Mouse (Mus musculus): Measurements from ENCODE around the gene Cox8a. TPM values are rescaled to one million over a fixed set of nuclear protein-coding genes. Genes with fewer than 3 reads are reported as not detected.
A peak's percentile ranks its signal among the peaks of the same experiment; 100 is the strongest.

Cox8a gene
- polyA plus RNA-seq, 1 experiment from 2014 or later: 884 TPM

DNA sequence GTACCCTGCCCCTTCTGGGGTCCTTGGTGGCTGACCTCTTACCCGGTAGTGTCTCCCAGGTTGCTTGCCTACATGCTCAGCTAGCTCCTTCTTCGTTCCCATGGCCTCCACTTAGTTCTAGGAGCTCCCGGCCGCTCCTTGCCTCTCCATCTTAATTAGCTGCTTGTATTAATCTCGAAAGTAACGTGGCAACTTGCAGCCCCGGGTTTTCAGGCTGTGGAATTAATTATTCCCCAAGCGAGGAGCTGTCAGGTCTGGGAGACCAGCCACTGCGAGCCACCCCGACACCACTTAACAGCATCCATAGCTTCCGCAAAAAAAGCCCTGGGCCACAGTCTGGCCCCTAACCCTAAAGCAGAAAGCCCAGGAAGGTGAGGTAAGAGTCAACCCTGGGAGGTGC, 34.0 kb downstream of the Cox8a start:
- ATAC-seq: no peak
- Histone ChIP-seq H3K36me3 (ENCODE audit: control insufficient read depth, insufficient read depth, low read length) (no peaks in the 10 kb centered on the region), H3K4me3 (ENCODE audit: low read depth, low read length) (no peak overlapping the region), H3K4me1 (ENCODE audit: control insufficient read depth, insufficient read depth, low read length) (peaks cover 18% of the 10 kb centered on the region), H3K9me3 (replicated peaks; ENCODE audit: control insufficient read depth, low read length, poor library complexity, severe bottlenecking) (no peaks in the 10 kb centered on the region), H3K9ac (ENCODE audit: low read depth, low read length) (no peak overlapping the region), H3K27me3 (ENCODE audit: control insufficient read depth, insufficient read depth, low read depth, low read length) (peaks cover 2% of the 10 kb centered on the region; the same call in 1 of the 2 replicates), H3K27ac (ENCODE audit: low read length) (no peak overlapping the region), H3K4me2 (ENCODE audit: low read length) (no peak overlapping the region)
- WGBS: 34% methylated on average over 11 of the region's 11 CpGs

DNA sequence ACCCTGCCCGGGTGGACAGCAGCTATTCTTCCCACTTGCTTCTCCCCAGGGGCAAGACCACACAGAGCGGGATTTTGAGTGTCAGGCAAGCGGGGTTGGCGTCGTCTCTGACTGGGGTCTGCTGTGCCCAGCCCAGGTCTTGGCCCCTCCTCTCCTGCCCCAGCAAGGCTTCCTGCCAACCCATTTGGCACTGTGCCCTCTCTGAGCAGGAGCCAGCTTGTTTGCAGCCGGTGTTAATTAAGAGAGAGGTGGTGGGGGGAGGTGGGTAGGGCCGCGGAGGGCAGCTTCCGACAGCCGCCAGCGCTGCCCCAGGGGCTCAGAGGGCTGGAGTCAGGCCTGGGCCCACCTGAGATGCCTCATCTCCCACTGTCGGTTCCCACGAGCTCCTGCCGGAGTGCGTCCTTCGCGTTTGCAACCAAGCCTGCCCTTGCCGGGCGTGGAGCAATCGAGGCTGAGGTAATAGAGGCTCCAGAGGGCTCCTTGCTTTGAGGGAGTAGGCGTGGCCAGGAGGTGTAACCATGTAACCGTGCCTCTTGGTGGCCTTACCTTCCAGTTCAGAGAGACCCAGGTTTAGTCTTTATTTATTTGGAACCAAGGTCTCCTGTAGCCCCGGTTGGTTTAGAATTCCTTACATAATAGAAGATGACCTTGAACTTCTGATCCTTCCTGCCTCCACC, 35.0 kb downstream of the Cox8a start:
- Histone ChIP-seq H3K36me3 (ENCODE audit: control insufficient read depth, insufficient read depth, low read length) (no peaks in the 10 kb centered on the region), H3K27ac (ENCODE audit: low read length) (no peak overlapping the region), H3K27me3 (ENCODE audit: control insufficient read depth, insufficient read depth, low read depth, low read length) (peaks cover 2% of the 10 kb centered on the region; the same call in 1 of the 2 replicates), H3K4me1 (ENCODE audit: control insufficient read depth, insufficient read depth, low read length) (peaks cover 18% of the 10 kb centered on the region), H3K9me3 (replicated peaks; ENCODE audit: control insufficient read depth, low read length, poor library complexity, severe bottlenecking) (no peaks in the 10 kb centered on the region), H3K4me2 (ENCODE audit: low read length) (peak overlapping the region; percentile 20; the same call in 1 of the 2 replicates), H3K9ac (ENCODE audit: low read depth, low read length) (no peak overlapping the region), H3K4me3 (ENCODE audit: low read depth, low read length) (no peak overlapping the region)
- WGBS: 7% methylated on average over 23 of the region's 23 CpGs
- peak; percentile 67 for ATAC-seq

DNA sequence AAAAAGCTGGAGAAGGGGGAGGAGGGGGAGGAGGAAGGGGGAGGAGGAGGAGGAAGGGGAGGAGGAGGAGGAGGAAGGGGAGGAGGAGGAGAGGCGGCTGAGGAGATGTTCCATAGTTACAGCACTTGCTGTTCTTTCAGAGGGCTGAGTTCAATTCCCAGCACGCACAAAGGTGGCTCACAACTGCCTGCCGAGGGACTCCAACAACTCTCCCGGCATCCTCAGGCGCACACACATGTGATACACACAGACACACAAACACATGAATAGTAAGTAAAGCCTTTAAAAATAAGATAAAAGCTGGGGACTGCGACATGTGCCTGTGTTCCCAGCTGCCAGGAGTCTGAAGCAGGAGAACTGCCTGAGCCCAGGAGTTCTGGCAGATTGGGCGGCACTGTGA, 35.9 kb downstream of the Cox8a start:
- ATAC-seq: no peak
- Histone ChIP-seq H3K4me1 (ENCODE audit: control insufficient read depth, insufficient read depth, low read length) (peaks cover 18% of the 10 kb centered on the region), H3K9ac (ENCODE audit: low read depth, low read length) (no peak overlapping the region), H3K27ac (ENCODE audit: low read length) (no peak overlapping the region), H3K27me3 (ENCODE audit: control insufficient read depth, insufficient read depth, low read depth, low read length) (peaks cover 2% of the 10 kb centered on the region; the same call in 1 of the 2 replicates), H3K36me3 (ENCODE audit: control insufficient read depth, insufficient read depth, low read length) (no peaks in the 10 kb centered on the region), H3K9me3 (replicated peaks; ENCODE audit: control insufficient read depth, low read length, poor library complexity, severe bottlenecking) (no peaks in the 10 kb centered on the region), H3K4me3 (ENCODE audit: low read depth, low read length) (no peak overlapping the region), H3K4me2 (ENCODE audit: low read length) (no peak overlapping the region)
- 57% methylated on average over 7 of the region's 7 CpGs for WGBS

DNA sequence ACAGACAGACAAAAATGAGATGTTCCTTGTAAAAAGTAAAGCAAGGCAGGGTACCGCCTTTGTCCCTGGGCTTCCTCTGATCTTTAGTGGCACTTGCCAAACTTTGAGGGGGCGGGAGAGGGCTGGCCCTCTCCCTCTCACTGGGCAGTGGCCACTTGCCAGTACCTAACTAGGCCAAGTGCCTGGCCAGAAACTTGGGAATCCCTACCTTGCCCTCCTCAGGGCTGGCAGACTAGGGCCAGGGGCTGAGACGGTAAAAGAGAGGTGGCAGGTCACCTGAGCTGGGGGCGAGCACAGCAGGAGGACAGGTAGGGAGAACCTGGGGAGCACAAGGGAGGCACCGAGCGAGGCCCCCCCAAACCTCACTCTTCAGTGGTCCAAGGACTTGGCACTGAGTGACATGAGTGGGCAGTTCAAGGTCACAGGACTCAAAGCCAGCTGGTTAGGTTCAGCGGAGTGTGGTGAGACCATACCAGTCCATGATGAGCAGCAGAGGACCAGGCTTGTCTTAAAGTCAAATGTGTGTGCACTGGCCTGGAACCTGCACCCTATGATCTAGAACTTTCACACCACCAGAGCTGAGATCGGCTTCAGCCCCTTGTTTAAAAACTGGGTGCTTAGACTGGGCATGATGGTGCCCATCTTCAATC, 36.5 kb downstream of the Cox8a start:
- Histone ChIP-seq H3K9ac (ENCODE audit: low read depth, low read length) (no peak overlapping the region), H3K36me3 (ENCODE audit: control insufficient read depth, insufficient read depth, low read length) (no peaks in the 10 kb centered on the region), H3K27ac (ENCODE audit: low read length) (no peak overlapping the region), H3K4me1 (ENCODE audit: control insufficient read depth, insufficient read depth, low read length) (peaks cover 14% of the 10 kb centered on the region), H3K4me3 (ENCODE audit: low read depth, low read length) (no peak overlapping the region), H3K27me3 (ENCODE audit: control insufficient read depth, insufficient read depth, low read depth, low read length) (peaks cover under 1% of the 10 kb centered on the region; the same call in 1 of the 2 replicates), H3K4me2 (ENCODE audit: low read length) (no peak overlapping the region), H3K9me3 (replicated peaks; ENCODE audit: control insufficient read depth, low read length, poor library complexity, severe bottlenecking) (no peaks in the 10 kb centered on the region)
- whole genome bisulfite sequencing: 72% methylated on average over 8 of the region's 8 CpGs
- ATAC-seq: no peak

DNA sequence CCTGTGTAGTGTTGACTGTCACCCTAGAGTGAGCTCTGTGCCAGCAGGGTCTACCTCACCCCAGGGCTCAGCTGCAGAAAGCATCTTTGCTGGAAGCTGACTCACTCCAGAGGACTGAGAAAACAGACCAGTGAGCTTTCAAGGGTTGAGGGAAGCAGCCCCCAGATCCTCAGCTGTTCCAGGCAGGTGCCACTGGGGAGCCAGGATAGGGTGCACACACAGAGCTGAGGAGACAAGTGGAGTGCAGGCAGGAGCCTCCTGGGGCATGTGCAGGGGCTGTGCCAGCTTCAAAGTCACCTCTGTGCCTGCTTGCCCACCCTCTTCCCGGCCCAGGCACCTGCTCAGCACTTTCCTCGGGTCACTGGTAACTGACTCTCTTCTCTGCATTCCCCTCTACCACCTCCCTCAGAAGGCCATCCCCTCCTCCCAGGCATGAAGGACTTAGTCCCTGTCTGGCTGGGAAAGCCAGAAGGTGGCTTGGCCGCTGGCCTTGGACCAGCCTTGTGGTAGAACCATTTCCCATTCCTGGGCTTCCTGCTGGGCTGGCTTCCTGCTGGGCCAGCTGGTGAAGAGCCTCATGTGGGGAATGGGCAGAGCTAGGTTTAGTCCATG, 38.5 kb downstream of the Cox8a start:
- Histone ChIP-seq H3K4me1 (ENCODE audit: control insufficient read depth, insufficient read depth, low read length) (peaks cover 14% of the 10 kb centered on the region), H3K9ac (ENCODE audit: low read depth, low read length) (no peak overlapping the region), H3K4me3 (ENCODE audit: low read depth, low read length) (no peak overlapping the region), H3K27me3 (ENCODE audit: control insufficient read depth, insufficient read depth, low read depth, low read length) (no peaks in the 10 kb centered on the region), H3K4me2 (ENCODE audit: low read length) (no peak overlapping the region), H3K36me3 (ENCODE audit: control insufficient read depth, insufficient read depth, low read length) (no peaks in the 10 kb centered on the region), H3K27ac (ENCODE audit: low read length) (no peak overlapping the region), H3K9me3 (replicated peaks; ENCODE audit: control insufficient read depth, low read length, poor library complexity, severe bottlenecking) (no peaks in the 10 kb centered on the region)
- WGBS: 28% methylated on average over 3 of the region's 3 CpGs
- ATAC-seq: no peak

DNA sequence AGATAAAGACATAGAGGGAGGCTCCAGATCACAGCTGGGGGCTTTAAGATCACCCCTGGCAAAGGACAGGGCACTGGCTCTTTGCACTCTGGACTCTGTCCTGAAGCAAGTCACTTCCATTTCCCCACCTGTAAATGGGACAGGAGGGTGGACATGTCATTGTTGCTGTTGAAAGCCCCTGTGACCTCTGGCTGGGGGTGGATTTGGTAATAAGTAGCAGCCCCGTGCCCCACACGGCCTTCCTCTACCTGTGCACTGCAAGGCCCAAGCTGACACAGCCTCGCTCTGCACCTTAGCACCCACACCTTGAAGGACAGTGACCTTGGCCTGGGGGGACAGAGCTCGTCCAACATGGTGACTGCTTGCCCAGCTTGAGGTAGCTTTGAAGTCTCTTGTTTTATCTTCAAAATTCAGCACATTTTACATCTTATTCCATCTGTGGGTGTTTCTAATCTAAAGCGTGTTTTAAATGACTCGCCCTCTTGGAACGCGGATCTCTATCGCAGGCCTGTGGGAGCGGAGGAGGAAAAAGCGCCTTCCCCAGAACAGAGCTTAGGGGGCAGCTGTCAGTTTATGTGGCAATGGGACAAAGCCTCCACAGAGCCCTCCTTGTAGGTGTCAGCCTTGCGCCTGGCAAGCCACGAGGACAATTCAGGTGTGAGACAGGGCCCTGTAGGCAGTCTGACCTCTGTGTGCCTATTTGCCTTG, 39.5 kb downstream of the Cox8a start:
- no peak overlapping the region for H3K4me3 ChIP-seq (ENCODE audit: low read depth, low read length)
- H3K27ac ChIP-seq (ENCODE audit: low read length): no peak overlapping the region
- H3K36me3 ChIP-seq (ENCODE audit: control insufficient read depth, insufficient read depth, low read length): no peaks in the 10 kb centered on the region
- 52% methylated on average over 13 of the region's 13 CpGs for WGBS
- H3K4me1 ChIP-seq (ENCODE audit: control insufficient read depth, insufficient read depth, low read length): peaks cover 10% of the 10 kb centered on the region
- ATAC-seq: no peak
- no peak overlapping the region for H3K4me2 ChIP-seq (ENCODE audit: low read length)
- H3K27me3 ChIP-seq (ENCODE audit: control insufficient read depth, insufficient read depth, low read depth, low read length): no peaks in the 10 kb centered on the region
- no peak overlapping the region for H3K9ac ChIP-seq (ENCODE audit: low read depth, low read length)
- H3K9me3 ChIP-seq (replicated peaks; ENCODE audit: control insufficient read depth, low read length, poor library complexity, severe bottlenecking): no peaks in the 10 kb centered on the region

DNA sequence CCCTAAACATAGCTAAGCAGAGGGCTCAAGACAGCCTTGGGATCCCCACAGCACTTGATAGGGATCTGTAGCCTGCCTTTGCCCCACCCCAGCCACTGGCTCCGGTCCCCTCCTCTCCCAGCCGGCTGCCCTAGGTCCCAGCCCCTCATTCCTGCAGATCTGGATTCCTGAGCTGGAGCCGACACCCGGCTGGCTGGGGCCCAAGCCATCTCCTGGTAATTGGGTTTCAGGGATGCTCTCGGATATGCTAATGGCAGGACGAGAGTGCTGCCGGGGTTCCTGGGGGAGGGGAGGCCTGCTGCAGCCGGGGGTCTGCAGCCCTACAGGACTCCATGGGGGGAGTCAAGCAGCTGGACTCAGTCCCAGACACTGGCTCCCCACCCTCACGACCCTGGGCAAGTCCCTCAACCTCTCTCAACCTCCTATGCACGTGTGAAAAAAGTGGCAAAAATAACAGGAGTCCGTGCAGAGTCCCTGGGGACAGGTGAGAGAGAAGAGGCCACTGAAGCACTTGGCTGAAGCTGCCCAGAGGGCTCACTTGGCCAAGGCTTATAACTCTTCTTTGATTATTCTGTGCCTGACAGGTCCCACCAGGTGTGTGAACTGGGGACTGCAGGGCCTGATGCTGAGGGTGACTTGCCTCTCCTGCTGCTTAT, 41.2 kb downstream of the Cox8a start:
- Histone ChIP-seq H3K9me3 (replicated peaks; ENCODE audit: control insufficient read depth, low read length, poor library complexity, severe bottlenecking) (no peaks in the 10 kb centered on the region), H3K4me1 (ENCODE audit: control insufficient read depth, insufficient read depth, low read length) (peaks cover 13% of the 10 kb centered on the region), H3K27me3 (ENCODE audit: control insufficient read depth, insufficient read depth, low read depth, low read length) (no peaks in the 10 kb centered on the region), H3K36me3 (ENCODE audit: control insufficient read depth, insufficient read depth, low read length) (no peaks in the 10 kb centered on the region), H3K4me3 (ENCODE audit: low read depth, low read length) (no peak overlapping the region), H3K4me2 (ENCODE audit: low read length) (no peak overlapping the region), H3K27ac (ENCODE audit: low read length) (no peak overlapping the region), H3K9ac (ENCODE audit: low read depth, low read length) (peak overlapping the region; percentile 23; the same call in 1 of the 2 replicates)
- 7% methylated on average over 11 of the region's 11 CpGs for WGBS
- no peak for ATAC-seq

DNA sequence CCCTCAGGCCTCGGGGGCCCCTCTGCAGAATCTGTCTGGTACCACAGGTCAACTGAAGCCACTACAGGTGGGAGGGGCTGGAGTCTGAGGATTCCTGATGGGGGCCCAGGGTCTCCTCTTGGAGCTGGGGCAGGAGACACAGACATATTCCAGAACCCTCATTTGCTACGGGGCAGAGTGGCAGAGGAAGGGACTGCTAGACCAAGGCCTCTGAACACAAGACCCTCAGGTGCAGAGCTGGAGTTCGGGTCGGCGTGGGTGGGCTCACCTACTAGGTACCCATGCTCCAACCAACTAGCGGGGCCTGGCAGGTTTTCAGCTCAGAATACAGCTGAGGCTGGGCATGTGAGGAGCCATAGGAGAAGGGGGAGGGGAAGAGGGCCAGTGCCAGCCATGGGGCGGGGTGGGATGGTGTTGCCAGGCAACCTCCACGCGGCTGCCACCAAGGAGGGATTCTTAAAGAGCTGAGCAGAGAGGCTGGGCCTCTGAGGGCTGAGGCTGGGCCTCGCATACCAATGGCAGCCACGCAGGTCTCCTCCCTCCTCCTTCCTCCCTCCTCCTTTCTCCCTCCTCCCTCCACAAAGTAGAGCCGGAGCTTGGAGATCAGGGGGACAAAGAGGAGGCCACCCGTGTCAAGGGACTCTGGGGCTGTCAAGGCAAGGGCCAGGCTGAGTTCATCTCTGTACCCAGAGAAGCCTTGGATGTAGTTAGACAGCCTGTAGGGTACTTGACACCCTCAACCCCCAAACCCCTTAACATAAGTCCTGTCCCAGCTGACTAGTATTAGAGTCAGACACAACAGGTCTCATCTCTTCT, 45.2 kb downstream of the Cox8a start:
- H3K4me2 ChIP-seq (ENCODE audit: low read length): peak overlapping the region; percentile 17; the same call in 1 of the 2 replicates
- H3K9ac ChIP-seq (ENCODE audit: low read depth, low read length): peak overlapping the region; percentile 11; the same call in 1 of the 2 replicates
- no peak overlapping the region for H3K4me3 ChIP-seq (ENCODE audit: low read depth, low read length)
- no peaks in the 10 kb centered on the region for H3K9me3 ChIP-seq (replicated peaks; ENCODE audit: control insufficient read depth, low read length, poor library complexity, severe bottlenecking)
- H3K27me3 ChIP-seq (ENCODE audit: control insufficient read depth, insufficient read depth, low read depth, low read length): no peaks in the 10 kb centered on the region
- WGBS: 6% methylated on average over 13 of the region's 13 CpGs
- peak; percentile 89 for ATAC-seq
- peak overlapping the region; percentile 65 for H3K27ac ChIP-seq (ENCODE audit: low read length)
- H3K4me1 ChIP-seq (ENCODE audit: control insufficient read depth, insufficient read depth, low read length): peaks cover 13% of the 10 kb centered on the region
- no peaks in the 10 kb centered on the region for H3K36me3 ChIP-seq (ENCODE audit: control insufficient read depth, insufficient read depth, low read length)

All from midbrain, embryonic 16.5 days (tissue).